ENCODE assay signal across 11 mouse cellular contexts in the genomic region with DNA sequence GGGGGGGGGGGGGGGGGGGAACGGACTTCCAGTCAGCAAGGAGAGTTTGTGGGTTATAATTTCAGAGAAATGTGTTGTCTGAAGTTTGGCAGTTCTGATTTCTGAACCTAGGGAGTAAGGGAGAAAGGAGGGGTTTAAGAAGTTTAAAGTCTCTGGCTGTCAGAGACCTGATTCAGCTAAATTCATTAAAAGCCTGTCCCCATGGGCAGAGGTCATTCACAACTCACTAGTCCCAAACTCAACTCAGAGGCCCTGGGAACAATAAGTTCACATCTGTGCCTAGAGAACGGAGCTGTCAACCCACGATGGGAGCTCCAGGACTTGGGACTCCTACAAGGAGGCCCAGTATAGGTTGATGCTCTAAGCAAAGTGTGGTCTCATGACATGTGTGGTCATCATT. TPM values are rescaled to one million over a fixed set of nuclear protein-coding genes. Genes with fewer than 3 reads are reported as not detected.
DNase-seq lines count a peak whose midpoint lies in the region; ATAC-seq and TF ChIP-seq lines count a peak whose summit lies in the region.
"Had no signal": no experiment of that assay in that cellular context is flagged by ENCODE, and none has a peak within 500 bp of the region (broad histone marks: within the 10 kb centered on the region; RNA-seq: fewer than 3 reads in every experiment).

No protein-coding gene starts in this region.

- no peak for ATAC-seq in forebrain, embryonic 13.5 days
- ATAC-seq in forebrain, embryonic 11.5 days (replicated peaks; ENCODE audit: low FRiP score) = no peak
- no peak for ATAC-seq in embryonic facial prominence, embryonic 13.5 days (ENCODE audit: insufficient number of reproducible peaks, insufficient read depth, low FRiP score, low TSS enrichment, low read depth)
- ATAC-seq: forebrain, embryonic 15.5 days; lung, postnatal 0 days had no signal

- no peak for TF ChIP-seq CTCF in kidney, adult 2 months (conservative IDR thresholded peaks at IDR 0.05; ENCODE audit: insufficient read depth, insufficient read length, low read depth, low read length)

- no peak for DNase-seq in forebrain, embryonic 11.5 days (ENCODE audit: low spot score)
- DNase-seq in kidney, adult 2 months = peak; percentile 82
- DNase-seq in kidney, adult 18-20 months = no peak
- DNase-seq in kidney, postnatal 25 days = peak; percentile 44 to 72
- DNase-seq in thymus, postnatal 4 days = no peak
- no peak for DNase-seq in gastrocnemius, postnatal 10 days
- DNase-seq: cerebellum, postnatal 36 days had no signal

- H3K4me1 ChIP-seq in forebrain, embryonic 13.5 days = peaks cover 25% of the 10 kb centered on the region
- H3K4me1 ChIP-seq in forebrain, embryonic 11.5 days (replicated peaks; ENCODE audit: control insufficient read depth, insufficient read depth, low read length) = peaks cover 13% of the 10 kb centered on the region
- peaks cover 34% of the 10 kb centered on the region for H3K4me1 ChIP-seq in kidney, adult 2 months (ENCODE audit: control insufficient read depth, insufficient read depth, low read length)
- H3K4me1 ChIP-seq in embryonic facial prominence, embryonic 13.5 days = peaks cover 46% of the 10 kb centered on the region

- no peak overlapping the region for H3K4me3 ChIP-seq in forebrain, embryonic 13.5 days
- H3K4me3 ChIP-seq in forebrain, embryonic 11.5 days (ENCODE audit: low read depth, low read length) = no peak overlapping the region
- peak overlapping the region; percentile 39 for H3K4me3 ChIP-seq in kidney, adult 2 months (ENCODE audit: insufficient read depth, low read depth, low read length)
- no peak overlapping the region for H3K4me3 ChIP-seq in embryonic facial prominence, embryonic 13.5 days
- H3K4me3 ChIP-seq: forebrain, embryonic 15.5 days had no signal

- peaks cover 28% of the 10 kb centered on the region for H3K27me3 ChIP-seq in forebrain, embryonic 13.5 days
- H3K27me3 ChIP-seq in forebrain, embryonic 11.5 days (ENCODE audit: control insufficient read depth, insufficient read depth, low read length) = peaks cover 5% of the 10 kb centered on the region
- no peaks in the 10 kb centered on the region for H3K27me3 ChIP-seq in kidney, adult 2 months (replicated peaks; ENCODE audit: control insufficient read depth, insufficient read depth, low read length)
- H3K27me3 ChIP-seq in embryonic facial prominence, embryonic 13.5 days = peaks cover 47% of the 10 kb centered on the region

- no peak overlapping the region for H3K9ac ChIP-seq in forebrain, embryonic 13.5 days
- no peak overlapping the region for H3K9ac ChIP-seq in forebrain, embryonic 11.5 days (ENCODE audit: low read length)
- H3K9ac ChIP-seq in embryonic facial prominence, embryonic 13.5 days = no peak overlapping the region
- H3K9ac ChIP-seq: forebrain, embryonic 15.5 days had no signal

- no peak for TF ChIP-seq POLR2A in kidney, adult 2 months (IDR thresholded peaks at IDR 0.05; ENCODE audit: low read depth, low read length)

- H3K9me3 ChIP-seq in forebrain, embryonic 13.5 days (replicated peaks) = no peaks in the 10 kb centered on the region
- no peaks in the 10 kb centered on the region for H3K9me3 ChIP-seq in forebrain, embryonic 11.5 days (ENCODE audit: control insufficient read depth, low read length)
- no peaks in the 10 kb centered on the region for H3K9me3 ChIP-seq in embryonic facial prominence, embryonic 13.5 days
- H3K9me3 ChIP-seq: forebrain, embryonic 15.5 days had no signal

- peak overlapping the region; percentile 24; the same call in 1 of the 2 replicates for H3K4me2 ChIP-seq in forebrain, embryonic 13.5 days
- no peak overlapping the region for H3K4me2 ChIP-seq in forebrain, embryonic 11.5 days (ENCODE audit: low read depth, low read length, severe bottlenecking)
- H3K4me2 ChIP-seq in embryonic facial prominence, embryonic 13.5 days = peak overlapping the region; percentile 45
- H3K4me2 ChIP-seq: forebrain, embryonic 15.5 days had no signal

- no peak overlapping the region for H3K27ac ChIP-seq in forebrain, embryonic 13.5 days
- no peak overlapping the region for H3K27ac ChIP-seq in forebrain, embryonic 11.5 days (ENCODE audit: low read depth, low read length)
- H3K27ac ChIP-seq in kidney, adult 2 months (ENCODE audit: insufficient read depth, low read depth, low read length) = peak overlapping the region; percentile 92
- no peak overlapping the region for H3K27ac ChIP-seq in embryonic facial prominence, embryonic 13.5 days
- H3K27ac ChIP-seq: forebrain, embryonic 15.5 days had no signal

- 20% methylated on average over 3 of the region's 3 CpGs for WGBS in forebrain, embryonic 13.5 days
- 23% methylated on average over 3 of the region's 3 CpGs for WGBS in forebrain, embryonic 11.5 days
- WGBS in kidney, adult 2 months = 50% methylated on average over 3 of the region's 3 CpGs
- WGBS in embryonic facial prominence, embryonic 13.5 days = 23% methylated on average over 3 of the region's 3 CpGs

- no peaks in the 10 kb centered on the region for H3K36me3 ChIP-seq in forebrain, embryonic 13.5 days (ENCODE audit: poor library complexity, severe bottlenecking)
- H3K36me3 ChIP-seq in forebrain, embryonic 11.5 days (ENCODE audit: control insufficient read depth, insufficient read depth, low read length) = no peaks in the 10 kb centered on the region
- no peaks in the 10 kb centered on the region; the same call in 1 of the 2 replicates for H3K36me3 ChIP-seq in kidney, adult 2 months (ENCODE audit: control insufficient read depth, insufficient read depth, low read length)
- no peaks in the 10 kb centered on the region for H3K36me3 ChIP-seq in embryonic facial prominence, embryonic 13.5 days
- H3K36me3 ChIP-seq: forebrain, embryonic 15.5 days had no signal

RNA-seq across cellular contexts. Expression of a gene that starts 3.5 kb away (rescaled TPM):
- polyA plus RNA-seq in forebrain, embryonic 13.5 days (2015; fragmentation: Nextera tagmentation; extraction: Ambion mirVana) = 0.27 and 0.39 TPM in 2 replicates
- 1.4 and 1.7 TPM in 2 replicates for polyA plus RNA-seq in forebrain, embryonic 11.5 days (2014; fragmentation: Nextera tagmentation; extraction: Ambion mirVana)
- polyA plus RNA-seq in kidney, adult 2 months (2012; rRNA removed) = 31.5 and 32.2 TPM in 2 replicates
- polyA plus RNA-seq in embryonic facial prominence, embryonic 13.5 days (2015; fragmentation: Nextera tagmentation; extraction: Ambion mirVana) = 1.7 TPM in 2 replicates
- total RNA-seq in gastrocnemius, postnatal 10 days (2021) = 1 to 10 TPM; 2.7 to 2.8 TPM

Comparison
In these comparisons a context has a peak if more than half of its experiments do, and no peak if none do; other contexts are left out.
1. DNase-seq: peak in kidney, adult 2 months (single experiment) and kidney, postnatal 25 days (2 of 2); none in forebrain, embryonic 11.5 days (single experiment), kidney, adult 18-20 months (single experiment), thymus, postnatal 4 days (single experiment) and gastrocnemius, postnatal 10 days (single experiment).
2. RNA of a gene that starts 3.5 kb away (polyA plus RNA-seq): 31.5 to 32.2 TPM in kidney, adult 2 months; 1.7 TPM in embryonic facial prominence, embryonic 13.5 days, 1.4 to 1.7 TPM in forebrain, embryonic 11.5 days and 0.27 to 0.39 TPM in forebrain, embryonic 13.5 days; every median in the first group is over 10 times any median in the second.